Mouse (Mus musculus) embryo, embryonic 11.5 days (tissue): ENCODE measurements at regions not wholly inside any gene's neighbourhood (a gene's known extent, or its start where the extent isn't known, plus 50 kb on each side); places are given as distances from the start of the nearest gene placed in this dataset.

Source experiments
- DNase-seq: peaks from one replicate; pipeline ENCODE4 v3.0.0-alpha.2; 2012; ENCODE audit warnings: low read depth, low spot score

DNA sequence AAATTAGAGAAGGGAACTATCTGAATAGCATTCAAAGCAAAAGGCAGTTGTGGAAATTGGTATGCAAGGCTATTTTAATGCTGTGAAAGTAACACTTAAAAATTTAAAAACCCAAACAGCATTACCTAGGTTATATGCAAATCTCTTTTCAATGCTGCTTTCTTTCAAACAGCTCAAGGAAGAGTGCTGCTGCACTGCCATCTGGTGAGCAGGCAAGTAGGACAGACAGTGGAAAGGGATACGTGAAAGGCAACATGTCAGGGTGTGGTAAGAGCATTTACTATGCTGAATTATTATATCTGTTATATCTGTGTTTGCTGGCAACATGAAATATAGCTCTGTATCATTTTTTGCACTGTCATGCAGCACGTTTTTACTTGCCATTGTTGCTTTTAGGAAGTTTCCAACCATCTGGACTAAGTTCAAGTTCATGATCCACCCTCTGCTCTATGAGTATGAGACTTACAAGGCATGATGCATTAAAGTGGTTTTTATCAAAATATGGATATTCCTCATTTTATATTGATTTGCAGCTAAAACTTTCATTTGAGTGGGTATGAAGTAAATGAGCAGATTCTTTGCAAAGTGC is 1223.0 kb downstream of the Dnajb9 start:
- DNase-seq: no peak

DNA sequence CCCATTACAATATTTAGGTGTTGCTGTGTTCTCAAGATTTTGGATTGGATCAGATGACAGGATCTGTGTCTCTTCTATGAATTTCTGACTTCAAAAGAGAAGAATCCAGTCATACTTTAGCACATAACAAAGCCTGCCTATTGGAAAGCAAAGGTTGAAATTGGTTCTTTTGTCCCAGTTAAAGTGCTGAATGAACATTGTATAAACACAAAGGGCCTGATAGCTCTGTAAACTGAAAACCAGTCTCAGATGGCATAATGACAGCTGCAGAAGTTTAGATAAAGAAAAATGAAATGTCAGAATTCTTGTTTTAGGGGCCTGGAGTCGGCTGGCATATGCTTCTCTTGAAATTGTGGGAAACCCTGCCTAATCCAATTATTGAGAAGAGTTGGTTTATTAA is 1223.6 kb downstream of the Dnajb9 start:
- DNase-seq: no peak

DNA sequence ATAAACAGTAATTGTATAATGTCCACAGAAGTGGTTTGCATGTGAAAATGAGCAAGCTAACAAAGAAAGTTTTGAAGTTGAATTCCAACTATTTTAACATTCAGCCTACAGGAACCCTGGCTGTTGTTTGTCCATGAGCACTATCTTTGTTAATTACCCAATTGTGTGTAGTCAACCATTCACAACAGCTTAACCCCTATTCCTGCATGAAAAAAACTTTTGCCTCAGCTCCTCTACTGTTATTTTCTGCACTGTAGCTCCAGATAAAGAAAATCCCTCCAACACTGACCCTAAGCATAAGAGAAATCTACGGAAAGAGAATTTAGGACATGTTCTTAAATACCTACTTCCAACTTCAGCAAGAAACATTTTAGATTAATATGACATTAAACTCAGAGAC is 1224.0 kb downstream of the Dnajb9 start:
- no peak for DNase-seq

DNA sequence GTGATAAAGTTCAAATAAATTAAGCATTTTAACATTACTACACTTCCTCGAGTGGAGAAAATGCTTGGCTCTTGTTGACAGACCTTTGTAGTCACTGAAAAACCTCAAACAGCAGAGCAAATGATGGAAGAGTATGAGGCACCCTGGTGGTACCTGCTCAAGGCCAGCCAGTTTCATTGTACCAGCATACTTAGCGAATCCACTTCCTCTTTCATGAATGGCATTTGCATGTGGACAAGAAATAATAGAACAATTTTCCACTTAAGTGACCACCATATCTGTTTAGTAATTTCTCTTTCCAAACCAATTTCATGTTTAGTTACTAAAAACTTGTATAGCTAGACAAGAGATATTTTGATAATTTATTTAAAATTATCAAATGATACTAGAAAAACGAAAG is 1231.3 kb downstream of the Dnajb9 start:
- no peak for DNase-seq

DNA sequence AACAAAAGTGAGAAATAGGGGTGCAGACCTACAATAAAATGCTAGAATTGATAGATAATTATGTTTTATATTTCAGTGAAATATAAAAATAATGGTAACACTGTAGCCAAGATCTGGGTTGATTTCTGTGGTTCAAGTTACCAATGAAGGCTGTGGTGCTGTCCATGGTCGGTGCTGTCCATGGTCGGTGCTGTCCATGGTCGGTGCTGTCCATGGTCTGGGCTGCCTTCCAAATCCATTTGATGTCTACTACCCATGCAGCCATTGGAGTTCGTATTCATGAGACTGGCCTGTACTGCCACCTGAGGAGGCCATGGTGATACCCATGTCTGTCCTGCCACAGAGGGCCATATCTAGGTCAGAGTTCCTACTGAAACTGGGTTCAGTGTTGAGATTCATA is 1237.4 kb downstream of the Dnajb9 start:
- peak; percentile 20 for DNase-seq

DNA sequence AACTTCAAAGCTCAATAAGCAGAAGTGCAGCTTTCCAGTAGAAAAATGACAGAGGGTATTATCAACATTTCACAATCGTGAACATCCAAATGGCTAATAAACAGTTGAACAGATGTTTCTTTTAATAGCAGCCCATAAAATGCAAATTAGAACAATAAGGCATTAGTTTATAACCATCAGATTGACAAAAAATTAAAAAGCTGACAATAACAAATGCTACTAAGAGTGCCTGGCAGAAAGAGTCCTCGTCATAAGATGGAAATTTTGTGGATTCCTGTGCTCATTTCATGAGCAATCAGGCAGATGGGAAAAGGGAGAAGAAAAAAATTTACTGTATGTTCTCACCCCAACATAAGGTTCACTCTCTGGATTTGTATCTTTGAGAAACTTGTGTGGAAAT is 1248.6 kb downstream of the Dnajb9 start:
- no peak for DNase-seq

DNA sequence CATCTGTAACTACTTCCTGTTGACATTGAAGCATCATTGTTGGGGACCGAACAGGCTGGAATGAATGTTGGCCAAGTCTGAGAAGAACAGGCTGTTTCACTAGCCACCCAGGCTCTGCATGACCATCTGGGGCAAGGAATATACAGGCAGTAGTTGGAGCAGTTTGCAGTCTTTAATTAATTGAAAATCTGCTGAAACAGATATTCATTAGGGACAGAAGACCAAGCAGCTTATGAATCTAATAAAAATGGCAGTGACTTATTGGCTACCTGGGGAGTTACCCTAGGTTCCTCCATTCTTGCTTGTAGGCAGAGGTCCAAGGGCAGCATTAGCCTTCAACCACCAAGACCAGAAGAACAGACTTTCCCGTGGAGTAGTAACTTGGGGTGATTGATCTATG is 1262.2 kb downstream of the Dnajb9 start:
- DNase-seq: no peak

DNA sequence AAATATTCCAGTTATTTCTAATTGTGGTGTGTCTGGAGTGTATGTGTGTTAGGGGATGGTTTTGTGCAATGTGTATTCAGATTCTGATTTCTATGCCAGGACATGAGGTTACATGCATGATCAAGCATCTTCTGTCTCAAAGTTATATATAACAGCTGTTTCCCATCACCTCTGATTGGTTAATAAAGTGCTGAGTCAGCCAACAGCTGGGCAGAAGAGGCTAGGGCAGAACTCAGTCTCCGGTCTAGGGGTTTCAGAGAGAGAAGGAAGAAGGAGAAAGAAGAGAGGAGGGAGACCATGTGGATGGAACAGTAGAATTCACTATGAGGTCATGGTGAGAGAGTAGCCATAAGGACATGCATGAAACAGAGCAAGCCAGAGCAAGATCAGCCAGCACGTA is 1295.8 kb downstream of the Dnajb9 start:
- no peak for DNase-seq
